Mouse (Mus musculus): ENCODE data around the gene Twf1. TPM values are rescaled to one million over a fixed set of nuclear protein-coding genes. Genes with fewer than 3 reads are reported as not detected.

Gene Twf1
- polyA plus RNA-seq, 1 experiment: 11.5 TPM

DNA sequence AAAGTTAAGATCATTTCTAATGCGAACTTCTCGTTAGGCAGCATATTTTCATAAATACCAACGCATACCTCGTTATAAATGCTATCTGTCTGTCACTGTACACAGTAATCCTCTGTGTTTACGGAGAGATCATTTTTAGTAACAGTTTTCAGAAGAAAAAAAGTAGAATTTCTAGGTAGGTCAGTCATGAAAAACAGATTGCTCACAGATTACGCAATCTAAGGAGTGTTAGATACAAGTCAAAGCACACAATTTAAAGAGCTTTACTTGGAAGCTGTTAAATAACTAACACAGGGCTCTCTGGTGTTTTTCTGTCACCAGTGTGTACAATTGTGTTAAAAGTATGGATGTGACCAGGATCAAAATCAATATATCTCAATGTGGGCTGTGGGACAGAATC, 56.7 kb downstream of the Twf1 start:
- Histone ChIP-seq H3K4me1 (ENCODE audit: control insufficient read depth, insufficient read depth, low read length) (peaks cover 2% of the 10 kb centered on the region; the same call in 1 of the 2 replicates), H3K36me3 (ENCODE audit: control insufficient read depth, insufficient read depth, low read length) (no peaks in the 10 kb centered on the region), H3K27me3 (ENCODE audit: control insufficient read depth, insufficient read depth, low read length) (no peaks in the 10 kb centered on the region), H3K27ac (ENCODE audit: control insufficient read depth, insufficient read depth, low read depth, low read length) (no peak overlapping the region), H3K4me3 (ENCODE audit: control insufficient read depth, low read depth, low read length) (no peak overlapping the region)
- no peak for TF ChIP-seq POLR2A (IDR thresholded peaks at IDR 0.05; ENCODE audit: control insufficient read depth, low read depth, low read length)
- no peak for TF ChIP-seq CTCF (IDR thresholded peaks at IDR 0.05; ENCODE audit: control insufficient read depth, insufficient read depth, insufficient replicate concordance, low read depth, low read length)

DNA sequence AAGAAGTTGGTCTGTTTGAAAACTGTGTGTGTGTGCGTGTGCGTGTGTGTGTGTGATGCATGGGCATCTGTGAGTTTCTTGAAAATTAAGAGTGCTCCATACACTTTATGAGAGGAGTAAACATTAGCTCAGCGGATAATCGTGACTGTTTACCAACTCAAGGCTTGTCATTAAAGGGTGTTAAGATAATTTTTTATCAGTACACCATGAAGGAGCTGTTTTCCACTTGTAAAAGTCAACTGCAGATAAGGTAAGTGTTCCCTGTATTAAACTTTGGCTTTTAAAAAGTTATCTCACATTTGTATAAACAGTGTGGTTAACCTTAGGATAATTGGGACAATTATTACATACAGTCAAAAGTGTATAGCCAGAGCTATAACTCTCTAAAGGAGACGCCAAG, 57.4 kb downstream of the Twf1 start:
- no peak for TF ChIP-seq POLR2A (IDR thresholded peaks at IDR 0.05; ENCODE audit: control insufficient read depth, low read depth, low read length)
- no peak for TF ChIP-seq CTCF (IDR thresholded peaks at IDR 0.05; ENCODE audit: control insufficient read depth, insufficient read depth, insufficient replicate concordance, low read depth, low read length)
- Histone ChIP-seq H3K4me3 (ENCODE audit: control insufficient read depth, low read depth, low read length) (no peak overlapping the region), H3K27ac (ENCODE audit: control insufficient read depth, insufficient read depth, low read depth, low read length) (no peak overlapping the region), H3K27me3 (ENCODE audit: control insufficient read depth, insufficient read depth, low read length) (no peaks in the 10 kb centered on the region), H3K36me3 (ENCODE audit: control insufficient read depth, insufficient read depth, low read length) (no peaks in the 10 kb centered on the region), H3K4me1 (ENCODE audit: control insufficient read depth, insufficient read depth, low read length) (peaks cover 2% of the 10 kb centered on the region; the same call in 1 of the 2 replicates)

DNA sequence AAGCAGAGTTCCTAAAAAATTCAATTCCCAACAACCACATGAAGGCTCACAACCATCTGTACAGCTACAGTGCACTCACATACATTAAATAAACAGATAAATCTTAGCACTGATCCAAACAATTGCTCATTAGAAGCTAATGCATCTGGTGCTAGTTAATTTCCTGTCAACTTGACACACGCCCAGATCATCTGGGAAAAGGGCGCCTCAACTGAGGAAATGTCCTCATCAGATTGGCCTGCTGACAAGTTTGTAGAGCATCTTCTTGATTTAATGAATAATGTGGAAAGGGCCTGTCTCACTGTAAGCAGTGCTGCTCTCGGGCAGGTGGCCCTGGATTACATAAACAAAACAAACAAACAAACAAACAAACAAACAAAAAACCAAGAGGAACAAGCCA, 59.2 kb downstream of the Twf1 start:
- Histone ChIP-seq H3K27me3 (ENCODE audit: control insufficient read depth, insufficient read depth, low read length) (no peaks in the 10 kb centered on the region), H3K36me3 (ENCODE audit: control insufficient read depth, insufficient read depth, low read length) (no peaks in the 10 kb centered on the region), H3K4me1 (ENCODE audit: control insufficient read depth, insufficient read depth, low read length) (no peaks in the 10 kb centered on the region), H3K4me3 (ENCODE audit: control insufficient read depth, low read depth, low read length) (no peak overlapping the region), H3K27ac (ENCODE audit: control insufficient read depth, insufficient read depth, low read depth, low read length) (no peak overlapping the region)
- TF ChIP-seq POLR2A (IDR thresholded peaks at IDR 0.05; ENCODE audit: control insufficient read depth, low read depth, low read length): no peak
- no peak for TF ChIP-seq CTCF (IDR thresholded peaks at IDR 0.05; ENCODE audit: control insufficient read depth, insufficient read depth, insufficient replicate concordance, low read depth, low read length)

Other genes with a start within 250 kb of the Twf1 start
- gene Adamts20, start 124.5 kb downstream of the Twf1 start, polyA plus RNA-seq (2012; rRNA removed): 1.4 and 1.5 TPM in 2 replicates
- 4.5 and 5.3 TPM in 2 replicates for gene Pus7l, start 46.3 kb downstream of the Twf1 start, polyA plus RNA-seq (2012; rRNA removed)
- 4.7 and 5.1 TPM in 2 replicates for gene Irak4, start 46.2 kb downstream of the Twf1 start, polyA plus RNA-seq (2012; rRNA removed)
- 0.47 and 0.65 TPM in 2 replicates for gene Tmem117, start 39.3 kb upstream of the Twf1 start, polyA plus RNA-seq (2012; rRNA removed)